Mouse (Mus musculus) ES-E14 (cell line): Measurements from ENCODE around the gene Tst.

Experiments used
- HCFC1 ChIP-seq: IDR thresholded peaks from 2 replicates; pipeline ENCODE4 v1.6.1; 2012; ENCODE audit warnings: low read length, inconsistent platforms, borderline replicate concordance; ENCODE audit not compliant: insufficient read depth
- MAFK ChIP-seq: IDR thresholded peaks from 2 replicates; pipeline ENCODE4 v1.6.1; 2014; ENCODE audit warnings: mild to moderate bottlenecking, low read depth, low read length, inconsistent platforms; ENCODE audit not compliant: insufficient read depth
- ZC3H11A ChIP-seq: IDR thresholded peaks from 2 replicates; pipeline ENCODE4 v1.6.1; 2012; ENCODE audit warnings: low read depth, mild to moderate bottlenecking, inconsistent platforms, low read length, borderline replicate concordance

DNA sequence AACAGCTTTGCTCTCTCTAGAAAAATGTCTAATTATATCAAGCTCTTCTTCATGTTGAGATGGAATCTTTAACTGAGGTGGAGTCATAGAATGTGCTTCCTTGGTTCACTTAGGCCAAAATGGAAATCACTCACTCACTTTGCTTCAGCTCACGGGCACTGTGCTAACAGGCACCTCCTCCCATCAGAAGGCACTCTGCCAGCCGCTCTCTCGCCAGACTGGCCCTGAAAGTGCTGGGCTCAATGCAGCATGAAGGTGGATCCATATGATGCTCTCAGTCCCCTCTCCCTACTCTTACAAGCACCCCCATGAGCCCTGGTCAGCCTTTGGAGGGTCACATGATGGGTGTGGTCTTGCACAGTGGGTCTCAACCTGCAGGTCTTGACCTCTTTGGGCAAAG lies 31.5 kb downstream of the Tst start:
- no peak for TF ChIP-seq HCFC1
- TF ChIP-seq MAFK, result no peak
- TF ChIP-seq ZC3H11A, result no peak
